Mouse (Mus musculus) ES-Bruce4 (cell line): ENCODE data around the gene Ppdpf.

Source experiments
- CTCF ChIP-seq: IDR thresholded peaks from one replicate; pipeline ENCODE4 v1.8.1; 2011; ENCODE audit warnings: low read depth, low read length
- EP300 ChIP-seq: IDR thresholded peaks from 2 replicates; pipeline ENCODE4 v1.6.1; 2011; ENCODE audit warnings: low read depth, low read length; ENCODE audit not compliant: insufficient read depth

GRCm38 (mm10) chr2:181235681-181236566 is 48.9 kb downstream of the Ppdpf start:
- peak; percentile 44 for TF ChIP-seq CTCF
- TF ChIP-seq EP300, result no peak
